Mouse (Mus musculus) right cerebral cortex, postnatal 4 days (tissue): Measurements from ENCODE around the gene Teddm1b.
"Not testable (repeated sequence)": the region's sequence is repeated elsewhere in the genome, so short reads cannot be mapped to it uniquely, and the experiment has no call there.

ENCODE experiments used
- DNase-seq: peaks from one replicate; pipeline ENCODE4 v3.0.0-alpha.2; 2022

The Teddm1b gene

DNA sequence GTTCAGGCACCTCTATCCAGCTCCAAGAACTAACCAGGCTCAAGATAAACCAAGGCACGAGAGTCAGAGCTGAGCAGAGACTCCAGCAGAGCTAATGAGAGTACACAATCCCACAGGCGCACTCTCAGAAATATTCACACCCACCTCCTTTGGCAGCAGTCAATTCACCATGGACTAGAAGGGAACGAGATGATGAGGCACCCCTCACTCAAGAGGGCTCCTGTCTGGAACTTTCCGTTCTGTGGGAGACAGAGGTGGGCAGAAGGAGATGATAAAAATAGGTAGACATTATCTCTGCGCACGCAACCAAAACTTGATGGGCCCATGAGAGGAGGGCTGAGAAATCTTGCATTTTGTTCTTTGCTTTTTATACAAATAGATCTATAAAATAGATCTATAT, at the start of gene Teddm1b:
Gene Teddm1b, plus strand, starts transcription at position 301 of the 400 bp plus-strand sequence.
- DNase-seq: no peak

GRCm38 (mm10) chr1:153830746-153831145, 43.4 kb upstream of the Teddm1b start:
- DNase-seq: no peak

DNA sequence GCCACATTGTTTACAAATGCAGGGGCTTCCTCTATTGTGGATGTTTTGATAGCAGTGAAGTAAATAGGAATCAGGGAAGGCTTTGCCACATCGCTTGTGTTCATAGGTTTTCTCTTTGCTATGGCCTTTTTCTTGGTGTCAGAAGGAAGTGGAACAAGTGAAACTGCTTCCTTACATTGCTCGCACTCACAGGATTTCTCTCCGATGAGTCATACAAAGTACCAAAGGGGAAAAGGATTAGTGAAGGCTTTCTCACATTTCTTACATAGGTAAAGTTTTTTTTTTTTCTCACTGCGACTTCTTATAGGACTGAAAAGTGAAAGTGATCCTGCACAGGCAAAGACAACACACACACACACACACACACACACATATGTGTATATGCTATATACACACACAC, 38.1 kb upstream of the Teddm1b start:
- no peak for DNase-seq

GRCm38 (mm10) chr1:153842121-153842740, 31.9 kb upstream of the Teddm1b start:
- no peak for DNase-seq

DNA sequence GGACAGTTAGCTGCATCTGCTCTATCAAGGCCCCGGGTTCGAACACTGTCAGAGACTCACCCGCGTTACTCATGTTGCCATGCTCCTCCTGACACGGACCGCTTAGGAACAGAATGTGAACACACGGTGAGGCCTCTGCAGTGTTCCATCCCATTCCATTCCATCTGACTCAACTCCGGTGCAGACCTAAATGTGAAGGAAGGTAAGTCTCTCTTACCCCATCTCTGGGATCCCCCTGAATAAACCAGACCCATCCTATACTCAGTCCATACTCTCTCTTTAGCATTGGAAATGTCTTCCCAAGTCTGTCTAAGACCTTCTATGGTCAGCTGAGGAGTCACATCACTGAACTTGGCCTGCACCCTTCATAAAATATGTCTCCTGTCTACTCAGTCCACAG, 30.1 kb upstream of the Teddm1b start, which contains the start of gene Rgsl1:
Gene Rgsl1, minus strand, starts transcription at position 101 of the 400 bp plus-strand sequence.
- no peak for DNase-seq

- no peak for DNase-seq
Measured at GRCm38 (mm10) chr1:153846420-153846819, 27.7 kb upstream of the Teddm1b start.

DNA sequence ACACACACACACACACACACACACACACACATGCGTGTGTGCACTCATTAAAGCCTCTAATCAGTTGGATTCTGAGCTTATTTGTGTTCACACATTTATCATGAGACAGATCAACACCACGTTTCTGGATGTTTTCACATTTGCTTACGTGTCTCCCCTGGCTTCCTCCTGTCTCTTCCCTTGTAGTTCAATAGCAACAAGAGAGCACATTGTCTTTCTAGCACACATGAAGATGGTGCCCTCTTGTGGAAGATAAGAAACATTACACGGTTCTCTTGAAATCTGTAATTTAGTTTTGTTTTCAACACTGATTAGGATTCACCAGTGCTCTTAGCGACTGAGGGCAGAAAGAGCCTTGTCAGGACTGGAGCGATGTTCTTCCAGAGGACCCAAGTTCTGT, 27.3 kb upstream of the Teddm1b start:
- no peak for DNase-seq

GRCm38 (mm10) chr1:153852696-153853095, 21.4 kb upstream of the Teddm1b start:
- not testable (repeated sequence) for DNase-seq

DNA sequence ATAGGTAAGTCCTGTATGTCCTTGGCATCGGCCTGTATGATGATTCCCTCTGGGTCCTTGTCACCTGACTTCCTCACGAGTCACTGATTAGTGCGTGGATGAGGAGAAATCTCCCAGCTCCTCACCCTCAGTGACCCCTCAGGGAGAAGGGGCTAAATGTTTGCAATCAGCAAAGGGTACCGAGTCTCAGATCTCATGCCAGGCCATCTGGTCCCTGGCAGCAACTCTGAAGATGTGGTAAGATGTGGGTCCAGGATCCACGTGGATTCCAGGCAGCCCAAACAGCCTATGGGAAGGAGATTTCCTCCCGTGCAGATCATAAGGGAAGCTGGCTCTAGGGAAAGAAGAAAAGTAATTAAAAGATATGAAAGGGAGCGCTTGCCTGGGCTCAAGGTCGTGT, 18.2 kb upstream of the Teddm1b start:
- DNase-seq: no peak

DNA sequence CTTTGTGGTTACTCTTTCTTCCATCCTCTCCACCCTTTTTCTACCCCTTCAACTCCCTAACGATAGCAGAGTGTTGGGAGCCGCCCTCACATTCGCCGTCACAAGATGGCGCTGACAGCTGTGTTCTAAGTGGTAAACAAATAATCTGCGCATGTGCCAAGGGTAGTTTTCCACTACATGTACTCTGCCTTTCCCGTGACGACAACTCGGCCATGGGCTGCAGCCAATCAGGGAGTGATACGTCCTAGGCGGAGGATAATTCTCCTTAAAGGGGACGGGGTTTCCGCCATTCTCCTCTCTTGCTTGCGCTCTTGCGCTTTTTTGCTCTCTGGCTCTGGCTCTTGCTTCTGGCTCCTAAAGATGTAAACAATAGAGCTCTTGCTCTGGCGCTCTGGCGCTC, 6.2 kb downstream of the Teddm1b start:
- DNase-seq: not testable (repeated sequence)

GRCm38 (mm10) chr1:153886024-153886633, 12.0 kb downstream of the Teddm1b start:
- DNase-seq: no peak

DNA sequence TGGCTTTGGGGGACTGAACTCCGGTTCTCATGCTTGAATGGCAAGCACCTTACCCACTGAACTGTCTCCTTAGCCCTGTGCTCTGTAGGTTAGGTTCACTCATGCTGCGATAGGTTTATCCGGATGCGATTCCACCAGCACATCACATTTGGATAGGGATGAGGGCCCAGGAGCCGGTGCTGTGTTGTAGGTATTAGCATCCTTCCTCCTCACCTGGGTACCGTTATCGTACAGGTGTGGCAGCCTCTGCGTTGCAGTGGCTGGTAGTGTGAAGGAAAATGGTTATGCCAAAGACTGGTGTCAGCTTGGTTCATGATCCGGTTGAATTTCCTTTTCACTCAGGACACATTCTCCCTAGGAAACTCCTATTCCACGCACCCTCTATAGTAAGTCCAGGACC, 16.0 kb downstream of the Teddm1b start:
- no peak for DNase-seq

- DNase-seq: no peak
Measured at GRCm38 (mm10) chr1:153891442-153891841, 17.3 kb downstream of the Teddm1b start, which contains the start of gene Teddm1a. Teddm1a (plus strand) TSS chr1:153891742.

DNA sequence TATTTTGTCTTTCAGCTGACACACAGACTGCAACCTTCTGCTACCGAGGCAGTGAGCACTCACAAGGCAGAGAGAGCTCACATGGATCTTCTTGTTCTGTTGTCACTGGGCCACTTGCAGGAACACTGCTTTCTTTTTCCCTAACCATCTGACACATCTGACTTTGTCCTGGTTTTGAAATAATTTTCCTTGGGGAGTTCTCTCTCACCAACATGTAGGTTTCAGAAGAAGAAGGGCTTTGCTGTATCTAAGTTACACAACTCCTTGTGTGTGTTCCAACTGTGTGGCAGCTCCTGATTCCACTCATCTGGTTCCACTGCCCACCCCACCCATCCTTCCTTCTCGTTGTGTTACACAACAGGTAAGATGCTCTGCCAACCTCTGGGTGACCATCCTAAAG, 19.6 kb downstream of the Teddm1b start:
- DNase-seq: no peak

GRCm38 (mm10) chr1:153894201-153894893, 20.2 kb downstream of the Teddm1b start:
- DNase-seq: no peak

DNA sequence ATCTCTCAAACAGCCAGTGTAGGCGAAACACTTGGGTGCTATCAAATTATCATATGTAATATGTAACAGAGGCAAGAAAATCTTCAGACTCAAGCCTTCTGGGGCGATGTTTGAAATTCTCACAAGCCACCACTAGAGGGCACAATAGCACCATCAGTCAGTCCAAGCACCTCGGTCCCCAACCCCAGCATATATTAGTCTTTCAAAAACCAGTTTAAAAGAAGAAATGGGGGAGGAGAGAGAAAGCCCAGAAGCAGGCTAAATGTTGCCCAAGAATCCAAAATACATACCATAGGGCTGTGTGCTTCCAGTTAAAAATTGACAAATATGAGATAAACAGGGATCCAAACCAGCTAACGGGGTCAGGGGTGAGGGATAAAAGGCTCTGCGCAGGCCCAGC, 20.8 kb downstream of the Teddm1b start:
- peak; percentile 73 for DNase-seq

- no peak for DNase-seq
Measured at GRCm38 (mm10) chr1:153897196-153897595, 23.1 kb downstream of the Teddm1b start.

- DNase-seq: no peak
Measured at GRCm38 (mm10) chr1:153898989-153899730, 25.0 kb downstream of the Teddm1b start.

DNA sequence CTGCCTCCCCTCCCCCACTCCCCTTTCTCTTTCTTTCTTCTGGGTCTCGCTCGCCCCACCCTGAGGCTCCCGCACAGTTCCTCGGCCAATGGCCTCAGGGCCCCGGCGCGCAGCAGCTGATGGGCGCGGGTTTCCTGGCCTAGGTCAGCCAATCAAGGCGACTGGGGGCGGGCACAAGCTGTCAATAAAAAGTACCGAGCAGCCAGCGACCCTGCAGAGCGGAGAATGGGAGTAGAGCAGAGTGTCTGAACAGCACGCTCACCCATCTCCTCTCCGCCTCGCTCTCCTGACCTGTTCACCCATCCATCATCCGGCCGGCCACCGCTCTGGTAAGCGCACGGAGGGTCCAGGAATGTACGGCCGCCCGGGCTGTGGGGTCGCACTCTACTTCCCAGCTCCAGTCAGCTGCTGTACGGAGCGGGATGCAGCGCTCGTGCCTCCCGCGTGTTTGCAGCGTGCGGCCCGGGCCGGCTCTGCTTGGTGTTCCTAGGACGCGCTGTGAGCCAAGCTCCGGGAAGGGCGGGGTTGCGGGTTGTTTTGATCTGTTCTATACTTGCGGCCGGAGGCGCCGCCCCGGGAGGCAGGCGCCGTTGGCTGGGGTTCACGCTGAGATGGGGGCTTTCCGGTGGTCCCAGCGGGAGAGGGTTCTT, 25.7 kb downstream of the Teddm1b start, which contains the start of the genes Glul and Teddm2:
Gene Glul, plus strand, starts transcription at position 214 of the 650 bp plus-strand sequence.
Gene Teddm2, minus strand, starts transcription at position 498 of the 650 bp plus-strand sequence.
- peak; percentile 93 for DNase-seq

DNA sequence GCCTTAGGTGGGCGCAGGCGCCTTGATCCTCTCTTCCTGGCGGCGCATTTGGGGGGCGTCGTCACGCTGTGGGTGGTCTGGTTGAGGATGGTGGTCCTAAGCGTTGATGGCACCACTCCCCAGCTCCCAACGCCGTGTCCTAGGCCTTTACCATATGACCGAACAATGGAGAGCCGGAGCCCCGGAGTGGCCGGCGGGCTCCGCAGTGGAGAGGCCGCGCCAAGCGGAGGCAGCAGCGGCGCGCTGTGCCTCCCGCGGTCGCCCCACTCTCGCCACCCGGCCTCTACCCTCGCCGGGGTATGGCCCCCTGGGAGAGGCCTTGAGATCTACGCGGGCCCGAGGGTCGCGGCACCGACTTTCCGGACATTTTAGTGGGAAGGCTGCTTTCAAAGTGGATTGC, 26.2 kb downstream of the Teddm1b start:
- DNase-seq: no peak

GRCm38 (mm10) chr1:153900860-153901730, 26.9 kb downstream of the Teddm1b start:
- DNase-seq: no peak

GRCm38 (mm10) chr1:153903006-153903405, 28.9 kb downstream of the Teddm1b start:
- no peak for DNase-seq
